Mouse (Mus musculus): Measurements from ENCODE around the gene C1galt1c1.
A peak's percentile ranks its signal among the peaks of the same experiment; 100 is the strongest.

The C1galt1c1 gene

DNA sequence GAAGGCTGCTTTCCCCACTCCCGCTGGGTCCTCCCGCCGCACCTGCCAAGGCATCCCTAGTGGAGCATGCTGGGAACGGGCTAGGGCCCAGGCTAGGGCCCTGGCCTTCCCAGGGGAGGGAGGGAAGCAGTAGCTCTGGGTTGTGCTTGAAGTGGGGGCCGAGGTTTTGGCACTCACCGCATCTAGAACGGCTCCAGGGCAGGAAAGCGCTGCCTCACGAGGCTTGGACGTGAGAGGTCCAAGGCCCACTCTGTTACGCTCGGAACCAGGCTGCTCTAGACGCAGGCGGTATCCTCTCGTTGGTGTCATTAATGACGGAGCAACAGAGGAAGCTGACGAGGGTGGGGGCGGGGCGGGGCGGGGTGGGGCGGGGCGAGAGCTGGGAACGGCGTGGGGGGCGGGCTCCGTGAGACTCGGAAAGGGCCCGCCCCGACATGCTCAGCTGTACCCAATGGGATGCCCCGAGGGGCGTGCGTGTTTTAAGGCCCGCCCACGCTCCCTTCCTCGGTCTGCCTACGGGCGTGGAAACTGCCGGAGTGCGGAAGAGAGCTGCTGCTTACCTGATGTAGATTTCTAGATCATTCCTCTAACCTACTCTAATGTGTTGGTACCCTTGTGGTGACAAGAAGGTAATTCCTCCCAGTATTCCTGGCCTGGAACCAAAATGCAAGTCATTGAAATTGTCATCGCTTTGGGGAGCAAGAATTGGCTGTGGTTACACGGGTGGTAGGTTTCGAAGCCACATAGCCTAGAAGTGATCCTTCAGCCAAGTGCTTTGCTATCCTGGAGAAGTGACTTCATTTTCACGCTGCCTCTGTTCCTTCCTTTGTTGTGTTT is at the start of gene C1galt1c1:
TSS of gene C1galt1c1 (minus strand) at position 287 of the 837 bp plus-strand sequence.
- DNase-seq (ENCODE audit: inconsistent ontology term): peak; percentile 90

DNA sequence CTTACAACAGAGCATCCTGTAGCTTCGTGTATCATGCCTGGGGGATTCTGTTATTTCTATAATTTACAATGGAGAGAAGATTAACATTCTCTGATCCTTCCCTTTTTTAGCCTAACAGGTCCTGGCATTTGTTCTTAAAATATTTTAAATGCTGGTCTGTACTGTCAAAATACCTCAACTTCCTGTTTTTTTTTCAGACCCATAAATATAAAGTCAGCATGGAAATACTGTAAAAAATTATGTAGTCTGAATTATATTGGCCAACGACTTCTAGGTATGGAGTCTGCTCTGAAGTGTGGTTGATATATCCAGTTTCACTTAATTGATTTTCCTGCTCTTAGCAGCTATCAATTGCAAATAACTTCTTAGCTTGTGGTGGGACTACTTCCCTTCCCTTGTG is 47.1 kb upstream of the C1galt1c1 start:
- no peak for DNase-seq (ENCODE audit: inconsistent ontology term)

DNA sequence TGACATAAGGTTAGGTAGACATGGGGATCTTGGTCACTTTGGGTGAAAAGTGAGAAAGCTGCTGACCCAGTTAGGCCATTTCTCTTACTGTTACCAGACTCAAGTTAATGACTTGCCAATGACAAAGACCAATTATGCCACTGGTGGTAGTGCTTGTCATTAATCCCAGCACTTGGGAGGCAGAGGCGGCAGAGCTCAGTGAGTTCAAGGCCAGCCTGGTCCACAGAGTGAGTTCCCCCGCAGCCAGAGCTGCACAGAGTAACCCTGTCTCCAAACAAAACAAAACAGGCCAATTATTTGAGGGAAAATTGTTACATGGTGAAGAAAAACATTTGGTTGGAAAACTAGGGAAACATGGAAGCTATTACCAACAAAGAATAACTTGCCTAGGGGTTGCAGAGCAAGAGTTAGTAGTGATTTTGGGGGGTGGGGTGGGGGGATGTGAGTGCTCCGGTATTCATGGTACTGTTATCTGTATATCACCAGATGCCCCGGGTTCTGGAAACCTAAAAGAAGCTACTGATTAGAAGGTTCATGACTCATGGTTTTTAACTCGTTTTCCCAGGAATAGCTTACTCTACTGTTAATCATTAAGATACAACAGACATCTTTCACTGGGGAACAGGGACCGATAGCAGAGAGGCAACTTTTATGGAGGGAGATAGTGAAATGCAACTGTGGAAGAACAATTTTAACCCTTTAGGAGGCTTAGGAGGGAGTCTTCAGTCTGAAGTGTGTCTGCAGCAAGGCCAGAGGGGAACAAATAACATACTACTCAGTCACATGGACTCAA is 34.4 kb upstream of the C1galt1c1 start:
- DNase-seq (ENCODE audit: inconsistent ontology term): no peak

- DNase-seq (ENCODE audit: inconsistent ontology term): no peak
Observed at GRCm38 (mm10) chrX:38656206-38656883, 21.5 kb upstream of the C1galt1c1 start.

GRCm38 (mm10) chrX:38654681-38655080 is 19.8 kb upstream of the C1galt1c1 start:
- no peak for DNase-seq (ENCODE audit: inconsistent ontology term)

DNA sequence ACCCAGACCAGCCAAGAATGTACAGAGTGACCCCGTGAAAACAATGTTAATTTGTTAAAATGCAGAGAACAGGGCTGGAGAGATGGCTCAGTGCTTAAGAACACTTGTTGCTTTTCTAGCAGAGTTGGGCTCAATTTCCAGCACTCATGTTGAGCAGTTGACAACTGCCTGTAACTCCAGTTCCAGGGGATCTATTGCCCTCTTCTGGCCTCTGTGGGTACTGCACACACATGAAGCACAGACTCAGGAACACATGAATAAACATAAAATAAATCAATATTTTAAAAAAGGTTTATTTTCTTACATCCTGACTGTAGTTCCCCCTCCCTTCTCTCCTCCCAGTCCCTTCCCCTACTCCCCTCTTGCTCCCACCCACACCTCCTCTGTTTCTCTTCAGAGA is 18.3 kb upstream of the C1galt1c1 start:
- no peak for DNase-seq (ENCODE audit: inconsistent ontology term)

DNA sequence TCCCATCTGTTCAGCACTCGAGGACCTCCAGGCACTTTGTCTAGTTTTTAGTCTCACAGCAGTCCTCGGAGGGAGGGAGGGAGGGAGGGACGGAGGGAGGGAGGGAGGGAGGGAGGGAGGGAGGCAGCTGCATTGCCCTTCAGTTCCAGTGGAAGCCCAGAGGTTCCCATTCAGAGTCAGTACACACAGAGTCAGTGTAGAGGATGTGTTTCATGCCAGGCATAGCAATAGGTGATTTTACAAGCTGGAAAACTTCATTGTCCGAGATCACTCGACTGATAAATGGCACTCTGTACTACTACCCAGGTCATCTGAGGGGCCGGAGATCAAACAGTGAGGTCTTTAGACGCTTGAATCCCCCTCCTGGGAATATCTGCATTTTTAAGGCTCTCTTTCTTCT is 16.3 kb upstream of the C1galt1c1 start:
- no peak for DNase-seq (ENCODE audit: inconsistent ontology term)

DNA sequence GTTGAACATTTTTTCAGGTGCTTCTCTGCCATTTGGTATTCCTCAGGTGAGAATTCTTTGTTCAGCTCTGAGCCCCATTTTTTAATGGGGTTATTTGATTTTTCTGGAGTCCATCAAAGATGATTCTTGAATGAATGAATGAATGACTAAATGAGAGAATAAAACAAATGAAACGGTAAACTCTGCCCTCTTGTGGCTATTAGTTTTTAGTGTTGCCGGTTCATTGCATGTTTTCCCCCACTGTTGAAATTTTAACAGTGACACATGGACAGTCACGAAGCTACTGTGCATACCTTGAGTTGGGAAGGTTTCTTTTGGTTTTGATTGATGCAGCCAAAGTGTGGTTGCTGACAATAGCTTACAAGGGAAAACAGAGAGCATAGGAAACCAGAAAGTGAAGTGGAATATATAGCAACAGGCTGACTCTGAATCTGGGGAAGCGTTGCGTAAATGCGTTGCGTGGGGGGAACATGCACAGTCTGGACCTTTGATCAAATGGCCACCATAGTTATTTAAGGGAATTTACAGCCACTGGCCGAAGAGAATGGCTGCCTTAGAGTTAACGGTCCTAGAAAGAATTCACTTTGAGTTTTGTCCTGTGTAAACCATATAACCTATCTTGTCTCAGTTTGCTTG is 15.6 kb upstream of the C1galt1c1 start:
- peak; percentile 10 for DNase-seq (ENCODE audit: inconsistent ontology term)

- DNase-seq (ENCODE audit: inconsistent ontology term): no peak
Observed at GRCm38 (mm10) chrX:38642183-38642582, 7.3 kb upstream of the C1galt1c1 start.

DNA sequence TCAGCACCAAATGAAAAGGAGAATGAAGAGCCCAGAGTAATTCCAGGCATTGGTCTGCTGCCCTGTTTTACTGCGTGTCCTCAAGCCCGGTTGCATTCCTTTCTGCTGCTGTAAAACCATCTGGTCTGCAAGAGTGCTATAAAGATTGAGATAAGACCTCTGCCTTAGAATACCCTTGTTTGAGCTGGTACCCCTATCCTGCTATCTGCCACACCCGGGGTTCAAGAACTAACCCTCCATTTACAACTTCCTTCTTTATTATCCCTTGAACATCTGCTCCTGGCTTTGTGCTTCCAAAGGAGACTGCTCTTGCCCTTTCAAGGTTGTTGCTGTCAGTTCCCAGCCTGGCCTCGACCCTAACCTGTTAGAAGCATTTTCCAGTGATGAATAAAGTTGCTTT is 6.5 kb upstream of the C1galt1c1 start:
- DNase-seq (ENCODE audit: inconsistent ontology term): no peak

GRCm38 (mm10) chrX:38635638-38635931 is 698 bp upstream of the C1galt1c1 start:
- DNase-seq (ENCODE audit: inconsistent ontology term): no peak

GRCm38 (mm10) chrX:38600995-38601369 is 33.9 kb downstream of the C1galt1c1 start:
- peak; percentile 10 for DNase-seq (ENCODE audit: inconsistent ontology term)

- peak; percentile 73 for DNase-seq (ENCODE audit: inconsistent ontology term)
Observed at GRCm38 (mm10) chrX:38600177-38600994, 34.5 kb downstream of the C1galt1c1 start, which contains the start of gene Mcts1. Gene Mcts1 (plus strand): TSS chrX:38600578.

GRCm38 (mm10) chrX:38593180-38593889 is 41.6 kb downstream of the C1galt1c1 start:
- DNase-seq (ENCODE audit: inconsistent ontology term): no peak

- DNase-seq (ENCODE audit: inconsistent ontology term): no peak
Observed at GRCm38 (mm10) chrX:38591749-38592148, 43.1 kb downstream of the C1galt1c1 start.

- peak; percentile 71 for DNase-seq (ENCODE audit: inconsistent ontology term)
Observed at GRCm38 (mm10) chrX:38589827-38590226, 45.1 kb downstream of the C1galt1c1 start.

GRCm38 (mm10) chrX:38583261-38583660 is 51.6 kb downstream of the C1galt1c1 start:
- no peak for DNase-seq (ENCODE audit: inconsistent ontology term)

DNA sequence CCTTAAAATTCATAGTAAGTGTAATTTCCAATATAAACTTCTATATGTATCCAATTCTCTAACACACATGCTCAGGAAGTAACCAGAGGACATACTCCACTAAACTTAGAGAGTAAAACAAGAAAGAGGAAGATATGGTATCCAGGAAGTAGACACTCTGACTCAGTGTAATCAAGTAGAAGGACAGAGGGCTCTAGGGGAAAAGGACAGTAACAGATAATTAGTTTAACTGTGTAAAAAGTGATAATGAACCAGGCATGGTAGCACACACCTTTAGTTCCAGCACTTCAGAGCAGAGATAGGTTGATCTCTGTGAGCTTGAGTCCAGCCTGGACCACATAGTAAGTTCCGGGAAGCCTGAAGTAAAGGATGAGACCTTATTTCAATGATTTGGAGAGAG is 53.7 kb downstream of the C1galt1c1 start:
- DNase-seq (ENCODE audit: inconsistent ontology term): no peak

All from Muller cell, postnatal 12 days (primary cell).